Comparison of ENCODE assay signal across 27 mouse cellular contexts in the genomic region with DNA sequence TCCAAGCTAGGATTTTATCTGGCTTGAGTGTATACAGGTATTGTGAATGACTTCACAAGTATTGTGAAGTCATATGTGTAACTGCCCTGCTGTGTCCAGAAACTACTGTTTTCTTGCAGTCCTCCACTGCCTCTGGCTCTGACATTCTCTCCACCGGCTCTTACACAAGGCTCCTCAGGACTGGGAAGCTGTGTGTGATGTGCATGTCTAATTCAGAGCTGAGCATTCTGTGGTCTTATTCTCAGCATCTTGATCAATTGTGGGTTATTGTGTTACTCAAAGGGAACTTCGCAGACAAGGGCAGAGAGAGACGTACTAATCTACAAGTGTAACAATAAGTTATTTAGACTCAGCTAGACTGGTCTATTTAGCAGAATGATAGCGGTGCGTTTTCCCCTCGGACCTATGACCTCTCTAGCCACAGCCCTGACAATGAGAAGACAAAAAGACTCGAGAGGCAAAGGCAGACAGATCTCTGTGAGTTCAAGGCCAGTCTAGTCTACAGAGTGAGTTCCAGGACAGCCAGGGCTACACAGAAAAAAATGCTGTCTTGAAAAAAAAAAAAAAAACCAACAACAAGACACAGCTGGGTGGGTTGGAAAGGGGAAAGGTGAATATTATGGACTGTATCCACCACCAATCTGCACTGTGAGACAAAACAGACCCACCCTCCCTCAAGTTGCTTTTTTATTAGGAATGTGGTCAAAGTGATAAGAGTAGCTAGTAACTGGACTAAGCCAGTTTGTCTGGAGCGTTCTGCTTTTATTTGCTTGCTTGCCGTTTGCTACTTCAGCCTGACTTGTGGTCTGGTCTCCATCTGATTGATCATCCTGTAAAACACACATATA. TPM values are rescaled to one million over a fixed set of nuclear protein-coding genes. Genes with fewer than 3 reads are reported as not detected.
A peak's percentile ranks its signal among the peaks of the same experiment; 100 is the strongest.
DNase-seq lines count a peak whose midpoint lies in the region; ATAC-seq and TF ChIP-seq lines count a peak whose summit lies in the region.
"Had no signal": no experiment of that assay in that cellular context is flagged by ENCODE, and none has a peak within 500 bp of the region (broad histone marks: within the 10 kb centered on the region; RNA-seq: fewer than 3 reads in every experiment).

No protein-coding gene starts in this region.

- peaks cover 36% of the 10 kb centered on the region for H3K4me1 ChIP-seq in liver, embryonic 12.5 days
- peaks cover 9% of the 10 kb centered on the region; the same call in 1 of the 2 replicates for H3K4me1 ChIP-seq in liver, postnatal 0 days (ENCODE audit: insufficient read depth)
- H3K4me1 ChIP-seq: embryonic facial prominence, embryonic 13.5 days had no signal

- no peaks in the 10 kb centered on the region for H3K36me3 ChIP-seq in liver, embryonic 12.5 days
- no peaks in the 10 kb centered on the region for H3K36me3 ChIP-seq in liver, postnatal 0 days (replicated peaks; ENCODE audit: insufficient read depth, low read length)
- H3K36me3 ChIP-seq: embryonic facial prominence, embryonic 13.5 days; heart, embryonic 13.5 days; limb, embryonic 12.5 days had no signal

- no peak for TF ChIP-seq CTCF in liver, postnatal 0 days (IDR thresholded peaks at IDR 0.05; ENCODE audit: low read depth)

- peak; percentile 53; the same call in 1 of the 2 replicates for ATAC-seq in liver, embryonic 12.5 days
- ATAC-seq in liver, postnatal 0 days, result no peak
- ATAC-seq in megakaryocyte-erythroid progenitor cell, adult 5-6 weeks (replicated peaks; ENCODE audit: low FRiP score, low TSS enrichment, poor library complexity, severe bottlenecking), result peak; percentile 73; the same call in 1 of the 2 replicates

- H3K4me3 ChIP-seq in liver, embryonic 12.5 days, result no peak overlapping the region
- H3K4me3 ChIP-seq in liver, postnatal 0 days (ENCODE audit: low read depth, low read length), result no peak overlapping the region
- H3K4me3 ChIP-seq: embryonic facial prominence, embryonic 13.5 days; heart, embryonic 13.5 days; limb, embryonic 12.5 days; megakaryocyte, embryonic 14.5 days; myocyte had no signal

- no peaks in the 10 kb centered on the region for H3K9me3 ChIP-seq in liver, embryonic 12.5 days (replicated peaks)
- no peaks in the 10 kb centered on the region for H3K9me3 ChIP-seq in liver, postnatal 0 days (ENCODE audit: low read length)
- H3K9me3 ChIP-seq: embryonic facial prominence, embryonic 13.5 days; heart, embryonic 13.5 days; limb, embryonic 12.5 days; megakaryocyte, embryonic 14.5 days had no signal

- no peak for TF ChIP-seq EP300 in liver, postnatal 0 days (IDR thresholded peaks at IDR 0.05; ENCODE audit: low read depth)

- H3K27ac ChIP-seq in liver, embryonic 12.5 days, result no peak overlapping the region
- no peak overlapping the region for H3K27ac ChIP-seq in liver, postnatal 0 days (ENCODE audit: low read depth)
- H3K27ac ChIP-seq: embryonic facial prominence, embryonic 13.5 days; heart, embryonic 13.5 days; limb, embryonic 12.5 days had no signal

- no peak overlapping the region for H3K9ac ChIP-seq in liver, embryonic 12.5 days
- H3K9ac ChIP-seq in liver, postnatal 0 days (replicated peaks), result no peak overlapping the region
- H3K9ac ChIP-seq: embryonic facial prominence, embryonic 13.5 days; heart, embryonic 13.5 days; limb, embryonic 12.5 days had no signal

- intact Hi-C loops in gastrocnemius, postnatal 14 days (cut with DNase I; ENCODE audit: low total_unique reads), result no loop called here

- DNase-seq in embryo, embryonic 10 days (ENCODE audit: low spot score), result peak; percentile 44
- no peak for DNase-seq in embryo, embryonic 9.5 days (ENCODE audit: extremely low spot score)
- DNase-seq in liver, postnatal 0 days, result no peak
- peak; percentile 68 for DNase-seq in MEL-GATA-1-ER (ENCODE audit: extremely low read depth, low read depth)
- no peak for DNase-seq in gastrocnemius, postnatal 14 days
- no peak for DNase-seq in urinary bladder, postnatal 25 days (ENCODE audit: low spot score)
- DNase-seq: cerebellum, adult 2 months; cerebellum, postnatal 36 days; kidney, adult 2 months; kidney, postnatal 10 days; lung, postnatal 10 days; retina, postnatal 1 day; right cerebral cortex, postnatal 4 days had no signal

- 46% methylated on average over 9 of the region's 9 CpGs for WGBS in liver, embryonic 12.5 days (ENCODE audit: insufficient replicate concordance)
- 56% methylated on average over 9 of the region's 9 CpGs for WGBS in liver, postnatal 0 days (ENCODE audit: insufficient replicate concordance)

- no peak overlapping the region for H3K4me2 ChIP-seq in liver, embryonic 12.5 days
- H3K4me2 ChIP-seq in liver, postnatal 0 days (ENCODE audit: low read depth, low read length), result no peak overlapping the region
- H3K4me2 ChIP-seq: embryonic facial prominence, embryonic 13.5 days; heart, embryonic 13.5 days; limb, embryonic 12.5 days had no signal

- H3K27me3 ChIP-seq in liver, embryonic 12.5 days (replicated peaks), result no peaks in the 10 kb centered on the region
- H3K27me3 ChIP-seq in liver, postnatal 0 days (ENCODE audit: insufficient read depth, low read length), result no peaks in the 10 kb centered on the region
- H3K27me3 ChIP-seq: embryonic facial prominence, embryonic 13.5 days; heart, embryonic 13.5 days; limb, embryonic 12.5 days had no signal

RNA-seq across cellular contexts. Expression of a gene that starts 30.4 kb away (rescaled TPM):
- polyA plus RNA-seq in liver, embryonic 12.5 days (2016; fragmentation: Nextera tagmentation; extraction: Ambion mirVana), result 8.6 and 8.9 TPM in 2 replicates
- polyA plus RNA-seq in liver, postnatal 0 days (2015; fragmentation: Nextera tagmentation; extraction: Ambion mirVana), result 4.5 and 5.1 TPM in 2 replicates
- 7.4 and 7.7 TPM in 2 replicates for total RNA-seq in megakaryocyte-erythroid progenitor cell, adult 5-6 weeks (2014; fragmentation: Nextera tagmentation)
- total RNA-seq in megakaryocyte-erythroid progenitor cell, adult 5-6 weeks (2017), result 5.4 and 9.4 TPM in 2 replicates
- 1 to 10 TPM in 1 of 2 experiments, under 1 TPM in 1; 0.53 to 1.1 TPM for total RNA-seq in gastrocnemius, postnatal 14 days (2021)

RNA-seq across cellular contexts. Expression of a gene that starts 57.0 kb away (rescaled TPM):
- 1.4 and 1.7 TPM in 2 replicates for polyA plus RNA-seq in liver, embryonic 12.5 days (2016; fragmentation: Nextera tagmentation; extraction: Ambion mirVana)
- 1.4 and 2.0 TPM in 2 replicates for polyA plus RNA-seq in liver, postnatal 0 days (2015; fragmentation: Nextera tagmentation; extraction: Ambion mirVana)
- not detected in 2 replicates for total RNA-seq in megakaryocyte-erythroid progenitor cell, adult 5-6 weeks (2014; fragmentation: Nextera tagmentation)
- total RNA-seq in megakaryocyte-erythroid progenitor cell, adult 5-6 weeks (2017), result not detected in 2 replicates
- total RNA-seq in gastrocnemius, postnatal 14 days (2021), result not detected
- total RNA-seq: gastrocnemius, adult 18-20 months; granulocyte monocyte progenitor cell, adult 5-6 weeks; heart, postnatal 25 days; layer of hippocampus, adult 18-20 months; layer of hippocampus, postnatal 25 days; left cerebral cortex, postnatal 10 days; neutrophil, adult 5-6 weeks had no signal
- polyA plus RNA-seq: cerebellum, adult 2 months; embryonic facial prominence, embryonic 13.5 days; kidney, adult 2 months; limb, embryonic 12.5 days; myocyte had no signal

Comparison
In these comparisons a context has a peak if more than half of its experiments do, and no peak if none do; other contexts are left out.
1. DNase-seq: peak in embryo, embryonic 10 days (single experiment) and MEL-GATA-1-ER (single experiment); none in embryo, embryonic 9.5 days (single experiment), liver, postnatal 0 days (single experiment), gastrocnemius, postnatal 14 days (single experiment) and urinary bladder, postnatal 25 days (single experiment).